Mouse (Mus musculus) intestine, embryonic 14.5 days (tissue): ENCODE data around the gene Usp32. TPM values are rescaled to one million over a fixed set of nuclear protein-coding genes. Genes with fewer than 3 reads are reported as not detected.

Experiments used
- ATAC-seq: fragments of 200-750 bp; cut with Nextera tagmentation; replicated peaks from 2 replicates; pipeline ENCODE4 v1.8.0; 2017; ENCODE audit warnings: low read depth, moderate number of reproducible peaks, moderate TSS enrichment, moderate library complexity; ENCODE audit not compliant: low FRiP score, low TSS enrichment
- DNase-seq: peaks from one replicate; pipeline ENCODE4 v3.0.0-alpha.2; 2018; ENCODE audit warnings: low spot score
- H3K27ac ChIP-seq: fragments of 300-500 bp; sonication (generic); 2 replicates; pipeline ENCODE4 v1.5.1; 2014; ENCODE audit warnings: low read depth, mild to moderate bottlenecking, control low read depth
- H3K27me3 ChIP-seq: fragments of 300-500 bp; sonication (generic); replicated peaks from 2 replicates; pipeline ENCODE4 v1.6.1; 2014; ENCODE audit warnings: low read length, control low read depth; ENCODE audit not compliant: control insufficient read depth, insufficient read depth
- H3K36me3 ChIP-seq: fragments of 300-500 bp; sonication (generic); 2 replicates; pipeline ENCODE4 v1.6.1; 2014; ENCODE audit warnings: low read length, control low read depth; ENCODE audit not compliant: control insufficient read depth, insufficient read depth
- H3K4me1 ChIP-seq: fragments of 300-500 bp; sonication (generic); replicated peaks from 2 replicates; pipeline ENCODE4 v1.6.1; 2014; ENCODE audit warnings: low read length, control low read depth, mixed read lengths; ENCODE audit not compliant: control insufficient read depth, insufficient read depth
- H3K4me2 ChIP-seq: fragments of 300-500 bp; sonication (generic); 2 replicates; pipeline ENCODE4 v1.6.1; 2014; ENCODE audit warnings: low read length
- H3K4me3 ChIP-seq: fragments of 300-500 bp; sonication (generic); 2 replicates; pipeline ENCODE4 v1.5.1; 2014; ENCODE audit warnings: low read depth, low read length, control low read depth, mixed read lengths
- H3K9ac ChIP-seq: fragments of 300-500 bp; sonication (generic); 2 replicates; pipeline ENCODE4 v1.6.1; 2014; ENCODE audit warnings: mild to moderate bottlenecking, low read length
- H3K9me3 ChIP-seq: fragments of 300-500 bp; sonication (generic); 2 replicates; pipeline ENCODE4 v1.6.1; 2016; ENCODE audit warnings: low read length, control low read depth; ENCODE audit not compliant: control insufficient read depth
- WGBS: fragments of 180-500 bp; shearing (Covaris S2); extraction: QIAGEN DNeasy Blood & Tissue Kit; methylation state at CpG from one replicate; pipeline ENCODE4 v1.1.7; 2014; 5-methylcytosine and 5-hydroxymethylcytosine counted together
- polyA plus RNA-seq: library from polyadenylated mRNA; unstranded; fragments of >200 nt; fragmentation: Nextera tagmentation; extraction: Ambion mirVana; gene quantifications from 2 replicates; pipeline ENCODE4 v1.2.1, GENCODE M21; 2014

The Usp32 gene
- polyA plus RNA-seq, 1 experiment from 2014 or later = 5.5 TPM

- no peak overlapping the region for H3K4me3 ChIP-seq
Observed at GRCm38 (mm10) chr11:84980697-84981096, 159.3 kb downstream of the Usp32 start.

GRCm38 (mm10) chr11:84979351-84979750 lies 160.6 kb downstream of the Usp32 start:
- no peaks in the 10 kb centered on the region for H3K9me3 ChIP-seq
- no peak overlapping the region for H3K4me2 ChIP-seq
- H3K27me3 ChIP-seq = no peaks in the 10 kb centered on the region
- DNase-seq = no peak
- no peak overlapping the region for H3K9ac ChIP-seq
- ATAC-seq = no peak
- no peak overlapping the region for H3K4me3 ChIP-seq
- H3K27ac ChIP-seq = no peak overlapping the region
- no peaks in the 10 kb centered on the region for H3K36me3 ChIP-seq
- H3K4me1 ChIP-seq = no peaks in the 10 kb centered on the region
- WGBS = 44% methylated on average over 1 of the region's 1 CpGs

More at GRCm38 (mm10) chr11:84980697-84981096, 159.3 kb downstream of the Usp32 start:
- ATAC-seq (no peak), DNase-seq (no peak)
- Histone ChIP-seq H3K36me3 (peaks cover 7% of the 10 kb centered on the region), H3K9ac (no peak overlapping the region), H3K4me1 (no peaks in the 10 kb centered on the region), H3K9me3 (no peaks in the 10 kb centered on the region), H3K27ac (no peak overlapping the region), H3K4me2 (no peak overlapping the region), H3K27me3 (no peaks in the 10 kb centered on the region)
- 73% methylated on average over 2 of the region's 2 CpGs for WGBS

- H3K27ac ChIP-seq = no peak overlapping the region
- H3K4me2 ChIP-seq = no peak overlapping the region
- no peaks in the 10 kb centered on the region for H3K4me1 ChIP-seq
- DNase-seq (no peak), ATAC-seq (no peak)
- H3K9ac ChIP-seq = no peak overlapping the region
- H3K9me3 ChIP-seq = no peaks in the 10 kb centered on the region
- no peaks in the 10 kb centered on the region for H3K27me3 ChIP-seq
- no peak overlapping the region for H3K4me3 ChIP-seq
- WGBS = 48% methylated on average over 2 of the region's 2 CpGs
- no peaks in the 10 kb centered on the region for H3K36me3 ChIP-seq
Observed at GRCm38 (mm10) chr11:84978113-84978512, 161.8 kb downstream of the Usp32 start.

- Histone ChIP-seq H3K9ac (no peak overlapping the region), H3K4me2 (no peak overlapping the region), H3K27me3 (no peaks in the 10 kb centered on the region), H3K4me1 (no peaks in the 10 kb centered on the region), H3K27ac (no peak overlapping the region), H3K9me3 (no peaks in the 10 kb centered on the region), H3K36me3 (no peaks in the 10 kb centered on the region), H3K4me3 (no peak overlapping the region)
- ATAC-seq (no peak), DNase-seq (no peak)
- WGBS = 87% methylated on average over 3 of the region's 3 CpGs
Observed at GRCm38 (mm10) chr11:84977385-84977952, 162.5 kb downstream of the Usp32 start.

- Histone ChIP-seq H3K4me2 (no peak overlapping the region), H3K36me3 (no peaks in the 10 kb centered on the region), H3K4me1 (no peaks in the 10 kb centered on the region), H3K27ac (no peak overlapping the region), H3K9me3 (no peaks in the 10 kb centered on the region), H3K9ac (no peak overlapping the region), H3K27me3 (no peaks in the 10 kb centered on the region), H3K4me3 (no peak overlapping the region)
- 78% methylated on average over 3 of the region's 3 CpGs for WGBS
- ATAC-seq (no peak), DNase-seq (no peak)
Observed at GRCm38 (mm10) chr11:84976706-84977105, 163.3 kb downstream of the Usp32 start.

- DNase-seq = no peak
- ATAC-seq = no peak
- no peak overlapping the region for H3K9ac ChIP-seq
- no peak overlapping the region for H3K4me2 ChIP-seq
- H3K9me3 ChIP-seq = no peaks in the 10 kb centered on the region
- H3K36me3 ChIP-seq = no peaks in the 10 kb centered on the region
- H3K4me3 ChIP-seq = no peak overlapping the region
- no peaks in the 10 kb centered on the region for H3K27me3 ChIP-seq
- H3K4me1 ChIP-seq = no peaks in the 10 kb centered on the region
- 63% methylated on average over 7 of the region's 7 CpGs for WGBS
- no peak overlapping the region for H3K27ac ChIP-seq
Observed at GRCm38 (mm10) chr11:84974582-84974981, 165.4 kb downstream of the Usp32 start.

- Histone ChIP-seq H3K4me3 (no peak overlapping the region), H3K27ac (no peak overlapping the region), H3K9me3 (no peaks in the 10 kb centered on the region), H3K4me1 (no peaks in the 10 kb centered on the region), H3K36me3 (no peaks in the 10 kb centered on the region), H3K4me2 (no peak overlapping the region), H3K9ac (no peak overlapping the region), H3K27me3 (no peaks in the 10 kb centered on the region)
- WGBS = 62% methylated on average over 5 of the region's 5 CpGs
- ATAC-seq (no peak), DNase-seq (no peak)
Observed at GRCm38 (mm10) chr11:84973661-84974060, 166.3 kb downstream of the Usp32 start.

- no peak overlapping the region for H3K27ac ChIP-seq
- ATAC-seq = no peak
- no peaks in the 10 kb centered on the region for H3K9me3 ChIP-seq
- H3K9ac ChIP-seq = no peak overlapping the region
- H3K36me3 ChIP-seq = no peaks in the 10 kb centered on the region
- DNase-seq = no peak
- WGBS = 59% methylated on average over 3 of the region's 3 CpGs
- H3K27me3 ChIP-seq = no peaks in the 10 kb centered on the region
- 0 out of 2 replicates have a peak, but pooled peaks cover 5% of the 10 kb centered on the region for H3K4me1 ChIP-seq
- H3K4me3 ChIP-seq = no peak overlapping the region
- no peak overlapping the region for H3K4me2 ChIP-seq
Observed at GRCm38 (mm10) chr11:84972067-84972466, 167.9 kb downstream of the Usp32 start.

- Histone ChIP-seq H3K27me3 (no peaks in the 10 kb centered on the region), H3K4me1 (0 out of 2 replicates have a peak, but pooled peaks cover 5% of the 10 kb centered on the region), H3K9me3 (no peaks in the 10 kb centered on the region), H3K9ac (no peak overlapping the region), H3K4me2 (no peak overlapping the region), H3K4me3 (no peak overlapping the region), H3K36me3 (no peaks in the 10 kb centered on the region), H3K27ac (no peak overlapping the region)
- DNase-seq (no peak), ATAC-seq (no peak)
- 45% methylated on average over 6 of the region's 6 CpGs for WGBS
Observed at GRCm38 (mm10) chr11:84968775-84969174, 171.2 kb downstream of the Usp32 start.
